ENCODE assay signal across 9 mouse cellular contexts in the genomic region with DNA sequence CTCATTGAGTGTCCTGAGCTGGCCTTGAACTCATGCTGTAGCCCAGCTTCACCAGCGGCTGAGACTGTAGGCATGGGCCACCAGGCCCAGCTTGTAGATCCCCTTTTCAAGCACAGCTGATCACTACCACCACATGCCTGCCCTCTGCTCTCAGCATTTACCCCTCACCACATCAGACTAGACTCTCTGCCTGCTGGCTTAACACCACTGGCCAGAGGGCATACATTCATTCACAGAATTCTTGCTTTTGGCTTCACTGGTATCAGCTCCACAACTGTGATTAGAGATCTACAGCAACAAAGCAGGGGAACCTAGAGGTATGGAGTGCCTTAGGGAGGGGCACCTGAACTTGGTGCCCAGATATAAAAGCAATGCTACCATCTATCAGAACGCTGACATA. TPM values are rescaled to one million over a fixed set of nuclear protein-coding genes. Genes with fewer than 3 reads are reported as not detected.
A peak's percentile ranks its signal among the peaks of the same experiment; 100 is the strongest.
DNase-seq lines count a peak whose midpoint lies in the region; ATAC-seq lines count a peak whose summit lies in the region.
"Had no signal": no experiment of that assay in that cellular context is flagged by ENCODE, and none has a peak within 500 bp of the region (broad histone marks: within the 10 kb centered on the region; RNA-seq: fewer than 3 reads in every experiment).

No protein-coding gene starts in this region.

- H3K9me3 ChIP-seq in kidney, embryonic 15.5 days (replicated peaks), result no peaks in the 10 kb centered on the region
- no peaks in the 10 kb centered on the region for H3K9me3 ChIP-seq in embryonic facial prominence, embryonic 12.5 days
- H3K9me3 ChIP-seq in hindbrain, embryonic 16.5 days (ENCODE audit: control insufficient read depth, low read length), result no peaks in the 10 kb centered on the region
- no peaks in the 10 kb centered on the region for H3K9me3 ChIP-seq in midbrain, embryonic 15.5 days

- H3K27ac ChIP-seq in kidney, embryonic 15.5 days, result no peak overlapping the region
- H3K27ac ChIP-seq in embryonic facial prominence, embryonic 12.5 days, result no peak overlapping the region
- peak overlapping the region; percentile 91; the same call in 1 of the 2 replicates for H3K27ac ChIP-seq in hindbrain, embryonic 16.5 days (ENCODE audit: low read depth, low read length)
- peak overlapping the region; percentile 22; the same call in 1 of the 2 replicates for H3K27ac ChIP-seq in midbrain, embryonic 15.5 days

- H3K36me3 ChIP-seq in kidney, embryonic 15.5 days, result peaks cover 28% of the 10 kb centered on the region
- H3K36me3 ChIP-seq in embryonic facial prominence, embryonic 12.5 days, result peaks cover 28% of the 10 kb centered on the region
- H3K36me3 ChIP-seq in hindbrain, embryonic 16.5 days (ENCODE audit: control insufficient read depth, insufficient read depth, low read length), result peaks cover 8% of the 10 kb centered on the region
- H3K36me3 ChIP-seq in midbrain, embryonic 15.5 days (replicated peaks), result peaks cover 10% of the 10 kb centered on the region

- H3K9ac ChIP-seq in kidney, embryonic 15.5 days, result no peak overlapping the region
- no peak overlapping the region for H3K9ac ChIP-seq in embryonic facial prominence, embryonic 12.5 days
- H3K9ac ChIP-seq in hindbrain, embryonic 16.5 days (ENCODE audit: low read depth, low read length), result 0 out of 2 replicates have a peak overlapping the region, but pooled peaks have one; percentile 18
- 0 out of 2 replicates have a peak overlapping the region, but pooled peaks have one; percentile 1 for H3K9ac ChIP-seq in midbrain, embryonic 15.5 days

- H3K27me3 ChIP-seq in kidney, embryonic 15.5 days, result no peaks in the 10 kb centered on the region
- no peaks in the 10 kb centered on the region for H3K27me3 ChIP-seq in embryonic facial prominence, embryonic 12.5 days
- H3K27me3 ChIP-seq in hindbrain, embryonic 16.5 days (replicated peaks; ENCODE audit: control insufficient read depth, insufficient read depth, low read length), result no peaks in the 10 kb centered on the region
- H3K27me3 ChIP-seq in midbrain, embryonic 15.5 days (replicated peaks), result no peaks in the 10 kb centered on the region

- no peak for DNase-seq in kidney, postnatal 10 days
- DNase-seq in embryo, embryonic 11 days, result no peak
- DNase-seq in kidney, postnatal 14 days, result no peak

- ATAC-seq in kidney, embryonic 15.5 days (replicated peaks; ENCODE audit: low FRiP score), result no peak
- no peak for ATAC-seq in embryonic facial prominence, embryonic 12.5 days (ENCODE audit: insufficient number of reproducible peaks, insufficient read depth, low FRiP score, low TSS enrichment)
- ATAC-seq in hindbrain, embryonic 16.5 days, result no peak
- ATAC-seq in midbrain, embryonic 15.5 days (replicated peaks), result peak; percentile 7
- ATAC-seq in cerebellum, adult (ENCODE audit: insufficient number of reproducible peaks, low FRiP score, low TSS enrichment), result no peak

- peak overlapping the region; percentile 60 for H3K4me2 ChIP-seq in kidney, embryonic 15.5 days
- peak overlapping the region; percentile 54 for H3K4me2 ChIP-seq in embryonic facial prominence, embryonic 12.5 days (replicated peaks)
- H3K4me2 ChIP-seq in hindbrain, embryonic 16.5 days (ENCODE audit: low read length), result peak overlapping the region; percentile 56
- H3K4me2 ChIP-seq in midbrain, embryonic 15.5 days, result peak overlapping the region; percentile 42

- peak overlapping the region; percentile 49 for H3K4me3 ChIP-seq in kidney, embryonic 15.5 days (replicated peaks)
- peak overlapping the region; percentile 51 for H3K4me3 ChIP-seq in embryonic facial prominence, embryonic 12.5 days
- peak overlapping the region; percentile 60 for H3K4me3 ChIP-seq in hindbrain, embryonic 16.5 days (ENCODE audit: low read length)
- peak overlapping the region; percentile 46 for H3K4me3 ChIP-seq in midbrain, embryonic 15.5 days

- peaks cover 35% of the 10 kb centered on the region for H3K4me1 ChIP-seq in kidney, embryonic 15.5 days
- H3K4me1 ChIP-seq in embryonic facial prominence, embryonic 12.5 days, result 0 out of 2 replicates have a peak, but pooled peaks cover 9% of the 10 kb centered on the region
- H3K4me1 ChIP-seq in hindbrain, embryonic 16.5 days (ENCODE audit: control insufficient read depth, insufficient read depth, low read depth, low read length), result peaks cover 9% of the 10 kb centered on the region
- H3K4me1 ChIP-seq in midbrain, embryonic 15.5 days, result peaks cover 17% of the 10 kb centered on the region

- WGBS in kidney, embryonic 15.5 days, result 91% methylated on average over 2 of the region's 2 CpGs
- 95% methylated on average over 2 of the region's 2 CpGs for WGBS in embryonic facial prominence, embryonic 12.5 days
- WGBS in hindbrain, embryonic 16.5 days, result 94% methylated on average over 2 of the region's 2 CpGs
- 97% methylated on average over 2 of the region's 2 CpGs for WGBS in midbrain, embryonic 15.5 days

RNA-seq across cellular contexts. Expression of a gene that starts 5.2 kb away (rescaled TPM):
- 98.0 and 108 TPM in 2 replicates for polyA plus RNA-seq in kidney, embryonic 15.5 days (2015; fragmentation: Nextera tagmentation; extraction: Ambion mirVana)
- 85.2 and 90.8 TPM in 2 replicates for polyA plus RNA-seq in embryonic facial prominence, embryonic 12.5 days (2016; fragmentation: Nextera tagmentation; extraction: Ambion mirVana)
- polyA plus RNA-seq in hindbrain, embryonic 16.5 days (2015; fragmentation: Nextera tagmentation; extraction: Ambion mirVana), result 109 and 113 TPM in 2 replicates
- polyA plus RNA-seq in midbrain, embryonic 15.5 days (2015; fragmentation: Nextera tagmentation; extraction: Ambion mirVana), result 99.5 and 101 TPM in 2 replicates

RNA-seq across cellular contexts. Expression of a gene that starts 19.1 kb away (rescaled TPM):
- polyA plus RNA-seq in kidney, embryonic 15.5 days (2015; fragmentation: Nextera tagmentation; extraction: Ambion mirVana), result not detected in 2 replicates
- not detected in 2 replicates for polyA plus RNA-seq in embryonic facial prominence, embryonic 12.5 days (2016; fragmentation: Nextera tagmentation; extraction: Ambion mirVana)
- polyA plus RNA-seq in hindbrain, embryonic 16.5 days (2015; fragmentation: Nextera tagmentation; extraction: Ambion mirVana), result not detected in 2 replicates
- polyA plus RNA-seq in midbrain, embryonic 15.5 days (2015; fragmentation: Nextera tagmentation; extraction: Ambion mirVana), result 0.04 TPM in 1 of 2 replicates, not detected in the other

RNA-seq across cellular contexts. Expression of a gene that starts 20.7 kb away (rescaled TPM):
- 14.0 and 15.8 TPM in 2 replicates for polyA plus RNA-seq in kidney, embryonic 15.5 days (2015; fragmentation: Nextera tagmentation; extraction: Ambion mirVana)
- 8.9 and 10.9 TPM in 2 replicates for polyA plus RNA-seq in embryonic facial prominence, embryonic 12.5 days (2016; fragmentation: Nextera tagmentation; extraction: Ambion mirVana)
- polyA plus RNA-seq in hindbrain, embryonic 16.5 days (2015; fragmentation: Nextera tagmentation; extraction: Ambion mirVana), result 87.3 and 91.9 TPM in 2 replicates
- 97.7 and 102 TPM in 2 replicates for polyA plus RNA-seq in midbrain, embryonic 15.5 days (2015; fragmentation: Nextera tagmentation; extraction: Ambion mirVana)

RNA-seq across cellular contexts. Expression of a gene that starts 23.3 kb away (rescaled TPM):
- 0.05 and 0.10 TPM in 2 replicates for polyA plus RNA-seq in kidney, embryonic 15.5 days (2015; fragmentation: Nextera tagmentation; extraction: Ambion mirVana)
- not detected in 2 replicates for polyA plus RNA-seq in embryonic facial prominence, embryonic 12.5 days (2016; fragmentation: Nextera tagmentation; extraction: Ambion mirVana)
- 0.24 and 0.29 TPM in 2 replicates for polyA plus RNA-seq in hindbrain, embryonic 16.5 days (2015; fragmentation: Nextera tagmentation; extraction: Ambion mirVana)
- polyA plus RNA-seq in midbrain, embryonic 15.5 days (2015; fragmentation: Nextera tagmentation; extraction: Ambion mirVana), result 0.22 and 0.28 TPM in 2 replicates
- polyA plus RNA-seq: liver, adult 2 months had no signal

RNA-seq across cellular contexts. Expression of a gene that starts 23.5 kb away (rescaled TPM):
- 116 and 117 TPM in 2 replicates for polyA plus RNA-seq in kidney, embryonic 15.5 days (2015; fragmentation: Nextera tagmentation; extraction: Ambion mirVana)
- polyA plus RNA-seq in embryonic facial prominence, embryonic 12.5 days (2016; fragmentation: Nextera tagmentation; extraction: Ambion mirVana), result 55.6 and 55.7 TPM in 2 replicates
- 85.4 and 86.4 TPM in 2 replicates for polyA plus RNA-seq in hindbrain, embryonic 16.5 days (2015; fragmentation: Nextera tagmentation; extraction: Ambion mirVana)
- 92.3 and 92.9 TPM in 2 replicates for polyA plus RNA-seq in midbrain, embryonic 15.5 days (2015; fragmentation: Nextera tagmentation; extraction: Ambion mirVana)

Comparison
In these comparisons a context has a peak if more than half of its experiments do, and no peak if none do; other contexts are left out.
1. H3K27ac ChIP-seq: peak in hindbrain, embryonic 16.5 days (single experiment) and midbrain, embryonic 15.5 days (single experiment); none in kidney, embryonic 15.5 days (single experiment) and embryonic facial prominence, embryonic 12.5 days (single experiment).
2. H3K9ac ChIP-seq: peak in hindbrain, embryonic 16.5 days (single experiment) and midbrain, embryonic 15.5 days (single experiment); none in kidney, embryonic 15.5 days (single experiment) and embryonic facial prominence, embryonic 12.5 days (single experiment).
3. Peak in every context shown above with its lines, with median percentiles within 50 percentile points of each other: H3K4me2 ChIP-seq and H3K4me3 ChIP-seq.